Mouse (Mus musculus) liver, adult 2 months (tissue): ENCODE data around the gene Olfr781. TPM values are rescaled to one million over a fixed set of nuclear protein-coding genes. Genes with fewer than 3 reads are reported as not detected.
"Not testable (repeated sequence)": the region's sequence is repeated elsewhere in the genome, so short reads cannot be mapped to it uniquely, and the experiment has no call there.

Experiments
- DNase-seq: peaks from one replicate; pipeline ENCODE4 v3.0.0-alpha.2; 2011; ENCODE audit warnings: low read depth, low spot score; ENCODE audit errors: extremely low read depth
- H3K27ac ChIP-seq: fragments of 200-500 bp; replicated peaks from 2 replicates; pipeline ENCODE4 v1.5.1; 2012; ENCODE audit warnings: low read depth, mild to moderate bottlenecking, control low read depth, inconsistent platforms, low read length; ENCODE audit not compliant: insufficient read depth
- H3K27me3 ChIP-seq: fragments of 200-500 bp; 2 replicates; pipeline ENCODE4 v1.6.1; 2012; ENCODE audit warnings: mild to moderate bottlenecking, moderate library complexity, low read length, inconsistent platforms; ENCODE audit not compliant: control insufficient read depth, insufficient read depth
- H3K36me3 ChIP-seq: fragments of 200-500 bp; 2 replicates; pipeline ENCODE4 v1.6.1; 2012; ENCODE audit warnings: low read length, inconsistent platforms; ENCODE audit not compliant: control insufficient read depth, insufficient read depth
- H3K4me1 ChIP-seq: fragments of 200-500 bp; 2 replicates; pipeline ENCODE4 v1.6.1; 2011; ENCODE audit warnings: low read length; ENCODE audit not compliant: control insufficient read depth, insufficient read depth
- H3K4me3 ChIP-seq: fragments of 200-500 bp; 2 replicates; pipeline ENCODE4 v1.5.1; 2011; ENCODE audit warnings: low read depth, mild to moderate bottlenecking, control low read depth, low read length, moderate library complexity; ENCODE audit not compliant: insufficient read depth
- H3K79me2 ChIP-seq: fragments of 200-500 bp; 2 replicates; pipeline ENCODE4 v1.6.1; 2012; ENCODE audit warnings: inconsistent platforms, mild to moderate bottlenecking, low read length, moderate library complexity; ENCODE audit not compliant: control insufficient read depth, insufficient read depth
- H3K9ac ChIP-seq: fragments of 200-500 bp; 2 replicates; pipeline ENCODE4 v1.6.1; 2012; ENCODE audit warnings: low read depth, mild to moderate bottlenecking, control low read depth, inconsistent platforms, low read length
- CTCF ChIP-seq: fragments of 200-500 bp; IDR thresholded peaks from 2 replicates; pipeline ENCODE4 v1.5.1; 2011; ENCODE audit warnings: low read depth, low read length, control low read depth
- POLR2A ChIP-seq: fragments of 200-500 bp; IDR thresholded peaks from 2 replicates; pipeline ENCODE4 v1.6.1; 2011; ENCODE audit warnings: low read length, control low read depth; ENCODE audit not compliant: insufficient read depth; ENCODE audit errors: extremely low read depth
- WGBS: fragments of 180-500 bp; shearing (Covaris S2); methylation state at CpG from one replicate; pipeline ENCODE4 v1.1.7; 2018; 5-methylcytosine and 5-hydroxymethylcytosine counted together
- polyA plus RNA-seq: library from polyadenylated mRNA; depleted of rRNA; stranded (reverse); fragments of >200 nt; gene quantifications from 2 replicates; pipeline ENCODE4 v1.2.3, GENCODE M21; 2012; rRNA removed
- total RNA-seq: library from RNA; depleted of rRNA; stranded (reverse); fragments of >200 nt; gene quantifications from 2 replicates; pipeline ENCODE4 v1.2.3, GENCODE M21; 2014; rRNA removed

The Olfr781 gene
- total and polyA plus RNA-seq, 2 experiments, result not detected

GRCm38 (mm10) chr10:129357307-129357706, 28.7 kb downstream of the Olfr781 start:
- no peaks in the 10 kb centered on the region for H3K4me1 ChIP-seq
- H3K27ac ChIP-seq, result no peak overlapping the region
- H3K27me3 ChIP-seq, result no peaks in the 10 kb centered on the region
- no peaks in the 10 kb centered on the region for H3K79me2 ChIP-seq
- no peaks in the 10 kb centered on the region for H3K36me3 ChIP-seq
- H3K9ac ChIP-seq, result no peak overlapping the region
- TF ChIP-seq CTCF, result no peak
- no peak for TF ChIP-seq POLR2A
- H3K4me3 ChIP-seq, result no peak overlapping the region
- no peak for DNase-seq
- WGBS, result 74% methylated on average over 5 of the region's 5 CpGs

GRCm38 (mm10) chr10:129374051-129374450, 45.4 kb downstream of the Olfr781 start:
- WGBS, result 81% methylated on average over 5 of the region's 5 CpGs
- not testable (repeated sequence) for DNase-seq, H3K4me1 ChIP-seq

More at GRCm38 (mm10) chr10:129374051-129374450, 45.4 kb downstream of the Olfr781 start:
- not testable (repeated sequence) for H3K4me3 ChIP-seq, H3K79me2 ChIP-seq, H3K9ac ChIP-seq, H3K36me3 ChIP-seq, H3K27me3 ChIP-seq, H3K27ac ChIP-seq

Other genes with a start within 250 kb of the Olfr781 start
- gene Olfr767, start 245.9 kb upstream of the Olfr781 start, total RNA-seq, result not detected in 2 replicates
- gene Olfr767, start 245.9 kb upstream of the Olfr781 start, polyA plus RNA-seq, result not detected in 2 replicates
- not detected in 2 replicates for gene Olfr768, start 229.5 kb upstream of the Olfr781 start, total RNA-seq
- not detected in 2 replicates for gene Olfr768, start 229.5 kb upstream of the Olfr781 start, polyA plus RNA-seq
- not detected in 2 replicates for gene Olfr769, start 211.0 kb upstream of the Olfr781 start, total RNA-seq
- not detected in 2 replicates for gene Olfr769, start 211.0 kb upstream of the Olfr781 start, polyA plus RNA-seq
- gene Olfr770, start 189.9 kb upstream of the Olfr781 start, total RNA-seq, result not detected in 2 replicates
- gene Olfr770, start 189.9 kb upstream of the Olfr781 start, polyA plus RNA-seq, result not detected in 2 replicates
- gene Olfr771, start 164.1 kb upstream of the Olfr781 start, total RNA-seq, result not detected in 2 replicates
- not detected in 2 replicates for gene Olfr771, start 164.1 kb upstream of the Olfr781 start, polyA plus RNA-seq
- gene Olfr772, start 150.9 kb upstream of the Olfr781 start, total RNA-seq, result not detected in 2 replicates
- not detected in 2 replicates for gene Olfr772, start 150.9 kb upstream of the Olfr781 start, polyA plus RNA-seq
- not detected in 2 replicates for gene Olfr773, start 141.4 kb upstream of the Olfr781 start, total RNA-seq
- gene Olfr773, start 141.4 kb upstream of the Olfr781 start, polyA plus RNA-seq, result not detected in 2 replicates
- gene Olfr774, start 92.7 kb upstream of the Olfr781 start, total RNA-seq, result not detected in 2 replicates
- not detected in 2 replicates for gene Olfr774, start 92.7 kb upstream of the Olfr781 start, polyA plus RNA-seq
- not detected in 2 replicates for gene Olfr775, start 80.4 kb upstream of the Olfr781 start, total RNA-seq
- not detected in 2 replicates for gene Olfr775, start 80.4 kb upstream of the Olfr781 start, polyA plus RNA-seq
- not detected in 2 replicates for gene Olfr776, start 69.7 kb upstream of the Olfr781 start, total RNA-seq
- not detected in 2 replicates for gene Olfr776, start 69.7 kb upstream of the Olfr781 start, polyA plus RNA-seq
- not detected in 2 replicates for gene Olfr777, start 57.4 kb upstream of the Olfr781 start, total RNA-seq
- not detected in 2 replicates for gene Olfr777, start 57.4 kb upstream of the Olfr781 start, polyA plus RNA-seq
- not detected in 2 replicates for gene Olfr780, start 10.7 kb upstream of the Olfr781 start, total RNA-seq
- not detected in 2 replicates for gene Olfr780, start 10.7 kb upstream of the Olfr781 start, polyA plus RNA-seq
- not detected in 2 replicates for gene Olfr782, start 20.0 kb downstream of the Olfr781 start, total RNA-seq
- not detected in 2 replicates for gene Olfr782, start 20.0 kb downstream of the Olfr781 start, polyA plus RNA-seq
- gene Olfr784, start 55.2 kb downstream of the Olfr781 start, total RNA-seq, result 0.09 and 0.13 TPM in 2 replicates
- gene Olfr784, start 55.2 kb downstream of the Olfr781 start, polyA plus RNA-seq, result not detected in 2 replicates
- gene Olfr785, start 76.6 kb downstream of the Olfr781 start, total RNA-seq, result not detected in 2 replicates
- not detected in 2 replicates for gene Olfr785, start 76.6 kb downstream of the Olfr781 start, polyA plus RNA-seq
- gene Olfr786, start 98.5 kb downstream of the Olfr781 start, total RNA-seq, result not detected in 2 replicates
- not detected in 2 replicates for gene Olfr786, start 98.5 kb downstream of the Olfr781 start, polyA plus RNA-seq
- gene Olfr787, start 133.0 kb downstream of the Olfr781 start, total RNA-seq, result not detected in 2 replicates
- not detected in 2 replicates for gene Olfr787, start 133.0 kb downstream of the Olfr781 start, polyA plus RNA-seq
- not detected in 2 replicates for gene Olfr788, start 142.1 kb downstream of the Olfr781 start, total RNA-seq
- not detected in 2 replicates for gene Olfr788, start 142.1 kb downstream of the Olfr781 start, polyA plus RNA-seq
- gene Olfr789, start 155.9 kb downstream of the Olfr781 start, total RNA-seq, result not detected in 2 replicates
- gene Olfr789, start 155.9 kb downstream of the Olfr781 start, polyA plus RNA-seq, result not detected in 2 replicates
- not detected in 2 replicates for gene Olfr790, start 169.6 kb downstream of the Olfr781 start, total RNA-seq
- not detected in 2 replicates for gene Olfr790, start 169.6 kb downstream of the Olfr781 start, polyA plus RNA-seq
- not detected in 2 replicates for gene Olfr791, start 192.9 kb downstream of the Olfr781 start, total RNA-seq
- not detected in 2 replicates for gene Olfr791, start 192.9 kb downstream of the Olfr781 start, polyA plus RNA-seq
- gene Olfr792, start 210.3 kb downstream of the Olfr781 start, total RNA-seq, result not detected in 2 replicates
- not detected in 2 replicates for gene Olfr792, start 210.3 kb downstream of the Olfr781 start, polyA plus RNA-seq
- not detected in 2 replicates for gene Olfr794, start 238.8 kb downstream of the Olfr781 start, total RNA-seq
- gene Olfr794, start 238.8 kb downstream of the Olfr781 start, polyA plus RNA-seq, result not detected in 2 replicates